Mouse (Mus musculus) heart, postnatal 0 days (tissue): ENCODE measurements around the gene Atrnl1.

Experiments
- CTCF ChIP-seq: IDR thresholded peaks from 2 replicates; pipeline ENCODE4 v1.5.1; 2016; ENCODE audit warnings: antibody characterized with exemption, control low read depth, low read depth
- EP300 ChIP-seq: IDR thresholded peaks from 2 replicates; pipeline ENCODE4 v1.6.1; 2016; ENCODE audit warnings: antibody characterized with exemption, low read depth

DNA sequence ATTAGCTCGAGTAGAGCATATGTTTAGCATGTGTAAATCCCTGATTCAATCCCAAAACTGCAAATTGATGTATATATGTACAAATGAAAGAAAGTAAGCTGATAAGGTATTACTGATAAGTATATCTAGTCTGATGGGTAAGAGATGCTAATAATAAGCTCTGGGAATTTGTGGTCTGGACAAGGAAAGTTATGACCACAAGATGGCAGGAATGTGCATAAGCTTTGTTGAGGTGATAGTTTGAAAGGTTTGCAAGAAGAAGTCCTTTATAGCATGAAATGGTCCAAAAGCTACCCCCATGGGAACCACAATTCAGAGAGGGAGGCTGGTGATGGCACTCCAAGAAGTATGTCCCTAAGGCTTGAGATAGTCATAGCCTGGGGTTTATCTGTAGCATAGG is 289.2 kb downstream of the Atrnl1 start:
- TF ChIP-seq EP300 (no peak), CTCF (peak; percentile 54)
